Mouse (Mus musculus) neural tube, embryonic 11.5 days (tissue): ENCODE data around the gene Nop2. TPM values are rescaled to one million over a fixed set of nuclear protein-coding genes. Genes with fewer than 3 reads are reported as not detected.

Source experiments
- ATAC-seq: fragments of 200-750 bp; cut with Nextera tagmentation; 2 replicates; pipeline ENCODE4 v1.8.0; 2017; ENCODE audit warnings: moderate number of reproducible peaks, mild to moderate bottlenecking, moderate TSS enrichment, moderate library complexity; ENCODE audit not compliant: insufficient read depth, low FRiP score, low TSS enrichment
- DNase-seq: peaks from one replicate; pipeline ENCODE4 v3.0.0-alpha.2; 2015; ENCODE audit warnings: low spot score
- H3K27ac ChIP-seq: fragments of 300-500 bp; sonication (generic); 2 replicates; pipeline ENCODE4 v1.5.1; 2014; ENCODE audit warnings: low read depth, mild to moderate bottlenecking, low read length
- H3K27me3 ChIP-seq: fragments of 300-500 bp; sonication (generic); 2 replicates; pipeline ENCODE4 v1.6.1; 2014; ENCODE audit warnings: mild to moderate bottlenecking, low read length, mixed read lengths; ENCODE audit not compliant: control insufficient read depth, insufficient read depth
- H3K36me3 ChIP-seq: fragments of 300-500 bp; sonication (generic); 2 replicates; pipeline ENCODE4 v1.6.1; 2014; ENCODE audit warnings: mild to moderate bottlenecking, low read length, moderate library complexity, mixed read lengths; ENCODE audit not compliant: control insufficient read depth, insufficient read depth
- H3K4me1 ChIP-seq: fragments of 300-500 bp; sonication (generic); 2 replicates; pipeline ENCODE4 v1.6.1; 2014; ENCODE audit warnings: low read length, mixed read lengths; ENCODE audit not compliant: control insufficient read depth, insufficient read depth
- H3K4me2 ChIP-seq: fragments of 300-500 bp; sonication (generic); 2 replicates; pipeline ENCODE4 v1.6.1; 2014; ENCODE audit warnings: low read depth, mild to moderate bottlenecking, moderate library complexity
- H3K4me3 ChIP-seq: fragments of 300-500 bp; sonication (generic); 2 replicates; pipeline ENCODE4 v1.5.1; 2014; ENCODE audit warnings: low read depth, low read length
- H3K9ac ChIP-seq: fragments of 300-500 bp; sonication (generic); 2 replicates; pipeline ENCODE4 v1.6.1; 2014; ENCODE audit warnings: mild to moderate bottlenecking, low read length
- H3K9me3 ChIP-seq: fragments of 300-500 bp; sonication (generic); 2 replicates; pipeline ENCODE4 v1.6.1; 2016; ENCODE audit warnings: low read length; ENCODE audit not compliant: control insufficient read depth
- WGBS: fragments of 180-500 bp; shearing (Covaris S2); extraction: QIAGEN DNeasy Blood & Tissue Kit; methylation state at CpG from one replicate; pipeline ENCODE4 v1.1.7; 2014; 5-methylcytosine and 5-hydroxymethylcytosine counted together
- polyA plus RNA-seq: library from polyadenylated mRNA; unstranded; fragments of >200 nt; fragmentation: Nextera tagmentation; extraction: Ambion mirVana; gene quantifications from 2 replicates; pipeline ENCODE4 v1.2.1, GENCODE M21; 2014

The Nop2 gene
- polyA plus RNA-seq, 1 experiment from 2014 or later: 63.4 TPM

GRCm38 (mm10) chr6:125099421-125099971 is 32.2 kb upstream of the Nop2 start:
- 43% methylated on average over 5 of the region's 5 CpGs for WGBS
- H3K9ac ChIP-seq: peak overlapping the region; percentile 37
- ATAC-seq: no peak
- peak overlapping the region; percentile 63 for H3K27ac ChIP-seq
- peaks cover 29% of the 10 kb centered on the region for H3K36me3 ChIP-seq
- H3K4me3 ChIP-seq: peak overlapping the region; percentile 95
- H3K27me3 ChIP-seq: no peaks in the 10 kb centered on the region
- H3K4me2 ChIP-seq: peak overlapping the region; percentile 65
- peaks cover 27% of the 10 kb centered on the region for H3K4me1 ChIP-seq
- DNase-seq: peak; percentile 46
- H3K9me3 ChIP-seq: no peaks in the 10 kb centered on the region

DNA sequence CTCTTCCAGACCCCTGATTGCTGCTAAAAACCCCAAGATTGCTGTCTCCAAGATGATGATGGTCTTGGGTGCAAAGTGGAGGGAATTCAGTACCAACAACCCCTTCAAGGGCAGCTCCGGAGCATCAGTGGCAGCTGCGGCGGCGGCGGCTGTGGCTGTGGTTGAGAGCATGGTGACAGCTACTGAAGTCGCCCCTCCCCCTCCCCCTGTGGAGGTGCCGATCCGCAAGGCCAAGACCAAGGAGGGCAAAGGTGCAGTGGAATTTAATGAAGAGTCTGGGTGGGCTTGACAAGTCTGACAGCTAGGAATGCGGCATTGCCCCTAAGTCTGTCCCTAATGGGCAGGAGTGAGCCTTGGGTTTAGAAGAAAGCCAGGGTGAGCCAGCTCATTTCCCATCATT is 30.3 kb upstream of the Nop2 start:
- no peak for ATAC-seq

GRCm38 (mm10) chr6:125104223-125104622 is 27.5 kb upstream of the Nop2 start:
- H3K9me3 ChIP-seq: no peaks in the 10 kb centered on the region
- 92% methylated on average over 4 of the region's 4 CpGs for WGBS

More for the DNA sequence above, 30.3 kb upstream of the Nop2 start:
- Histone ChIP-seq H3K27ac (no peak overlapping the region), H3K27me3 (no peaks in the 10 kb centered on the region), H3K9ac (no peak overlapping the region), H3K36me3 (peaks cover 42% of the 10 kb centered on the region), H3K9me3 (no peaks in the 10 kb centered on the region), H3K4me2 (no peak overlapping the region), H3K4me1 (peaks cover 27% of the 10 kb centered on the region), H3K4me3 (no peak overlapping the region)
- WGBS: 90% methylated on average over 9 of the region's 9 CpGs
- no peak for DNase-seq

DNA sequence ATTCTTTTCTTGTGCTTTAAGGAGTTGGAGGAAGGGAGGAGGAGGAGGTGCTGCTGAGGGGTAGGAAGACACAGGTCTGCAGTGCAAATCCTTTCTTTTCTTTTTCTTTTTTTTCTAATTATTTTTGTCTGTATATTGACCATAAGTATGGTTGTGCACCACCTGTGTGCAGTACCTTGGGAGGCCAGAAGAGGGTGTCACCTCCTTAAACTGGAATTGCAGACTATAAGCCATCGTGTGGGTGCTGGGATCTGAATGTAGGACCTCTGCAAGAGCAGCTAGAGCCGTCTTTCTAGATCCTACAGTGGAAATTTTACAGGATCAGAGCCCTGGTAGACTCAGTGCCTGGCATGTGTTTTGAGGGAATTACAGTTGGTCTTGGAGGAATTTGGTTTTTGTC is 24.0 kb upstream of the Nop2 start:
- Histone ChIP-seq H3K9ac (no peak overlapping the region), H3K4me2 (no peak overlapping the region), H3K4me1 (no peaks in the 10 kb centered on the region), H3K27ac (no peak overlapping the region), H3K9me3 (no peaks in the 10 kb centered on the region), H3K36me3 (peaks cover 78% of the 10 kb centered on the region), H3K4me3 (no peak overlapping the region), H3K27me3 (no peaks in the 10 kb centered on the region)
- 92% methylated on average over 2 of the region's 2 CpGs for WGBS
- no peak for ATAC-seq
- no peak for DNase-seq

More at GRCm38 (mm10) chr6:125104223-125104622, 27.5 kb upstream of the Nop2 start:
- H3K27me3 ChIP-seq: no peaks in the 10 kb centered on the region
- H3K4me1 ChIP-seq: peaks cover 10% of the 10 kb centered on the region
- H3K4me2 ChIP-seq: no peak overlapping the region
- ATAC-seq (no peak), DNase-seq (no peak)
- no peak overlapping the region for H3K4me3 ChIP-seq
- H3K36me3 ChIP-seq: peaks cover 70% of the 10 kb centered on the region
- no peak overlapping the region for H3K27ac ChIP-seq
- H3K9ac ChIP-seq: no peak overlapping the region

- ATAC-seq (no peak), DNase-seq (no peak)
- WGBS: 86% methylated on average over 14 of the region's 14 CpGs
- Histone ChIP-seq H3K9ac (no peak overlapping the region), H3K4me2 (no peak overlapping the region), H3K4me3 (no peak overlapping the region), H3K36me3 (peaks cover 77% of the 10 kb centered on the region), H3K4me1 (no peaks in the 10 kb centered on the region), H3K27me3 (no peaks in the 10 kb centered on the region), H3K9me3 (no peaks in the 10 kb centered on the region), H3K27ac (no peak overlapping the region)
Observed at GRCm38 (mm10) chr6:125109371-125109770, 22.3 kb upstream of the Nop2 start.

- peak; percentile 45 for DNase-seq
- H3K9ac ChIP-seq: no peak overlapping the region
- 94% methylated on average over 7 of the region's 7 CpGs for WGBS
Observed at GRCm38 (mm10) chr6:125110927-125111326, 20.8 kb upstream of the Nop2 start.

GRCm38 (mm10) chr6:125112553-125112952 is 19.2 kb upstream of the Nop2 start:
- DNase-seq: no peak
- 96% methylated on average over 11 of the region's 11 CpGs for WGBS
- no peaks in the 10 kb centered on the region for H3K4me1 ChIP-seq
- no peak overlapping the region for H3K27ac ChIP-seq
- no peak overlapping the region for H3K9ac ChIP-seq
- H3K9me3 ChIP-seq: no peaks in the 10 kb centered on the region
- H3K36me3 ChIP-seq: peaks cover 60% of the 10 kb centered on the region
- no peak overlapping the region for H3K4me3 ChIP-seq
- no peaks in the 10 kb centered on the region for H3K27me3 ChIP-seq
- no peak for ATAC-seq
- H3K4me2 ChIP-seq: no peak overlapping the region

More at GRCm38 (mm10) chr6:125110927-125111326, 20.8 kb upstream of the Nop2 start:
- H3K4me1 ChIP-seq: no peaks in the 10 kb centered on the region
- H3K36me3 ChIP-seq: peaks cover 66% of the 10 kb centered on the region
- H3K9me3 ChIP-seq: no peaks in the 10 kb centered on the region
- H3K4me2 ChIP-seq: no peak overlapping the region
- H3K27ac ChIP-seq: no peak overlapping the region
- no peak overlapping the region for H3K4me3 ChIP-seq
- no peaks in the 10 kb centered on the region for H3K27me3 ChIP-seq
- no peak for ATAC-seq

- H3K27me3 ChIP-seq: no peaks in the 10 kb centered on the region
- H3K36me3 ChIP-seq: peaks cover 48% of the 10 kb centered on the region
- DNase-seq: no peak
- H3K4me2 ChIP-seq: no peak overlapping the region
- H3K4me1 ChIP-seq: no peaks in the 10 kb centered on the region
- no peak overlapping the region for H3K27ac ChIP-seq
- no peak for ATAC-seq
- H3K4me3 ChIP-seq: no peak overlapping the region
- no peak overlapping the region for H3K9ac ChIP-seq
- H3K9me3 ChIP-seq: no peaks in the 10 kb centered on the region
- 93% methylated on average over 8 of the region's 8 CpGs for WGBS
Observed at GRCm38 (mm10) chr6:125119387-125119786, 12.3 kb upstream of the Nop2 start.

DNA sequence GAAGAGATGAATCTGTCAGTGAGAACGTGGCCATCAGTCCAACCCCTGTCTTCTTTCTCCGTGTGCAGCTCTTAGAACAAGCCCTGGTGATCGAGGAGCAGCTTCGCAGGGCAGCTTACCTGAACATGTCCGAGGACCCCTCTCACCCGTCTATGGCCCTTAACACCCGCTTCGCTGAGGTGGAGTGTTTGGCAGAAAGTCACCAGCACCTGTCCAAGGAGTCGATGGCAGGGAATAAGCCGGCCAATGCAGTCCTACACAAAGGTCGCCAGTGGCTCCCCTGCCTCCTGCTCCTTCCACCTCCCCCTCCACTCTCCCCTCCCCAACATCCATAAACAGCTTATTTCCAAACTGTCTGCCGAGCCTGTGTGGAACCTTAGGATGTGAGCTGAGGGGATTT is 3.0 kb upstream of the Nop2 start:
- Histone ChIP-seq H3K9ac (no peak overlapping the region), H3K27me3 (no peaks in the 10 kb centered on the region)

More for the DNA sequence above, 3.0 kb upstream of the Nop2 start:
- Histone ChIP-seq H3K4me1 (peaks cover 7% of the 10 kb centered on the region), H3K4me3 (no peak overlapping the region), H3K36me3 (peaks cover 32% of the 10 kb centered on the region), H3K4me2 (no peak overlapping the region), H3K9me3 (no peaks in the 10 kb centered on the region), H3K27ac (no peak overlapping the region)
- ATAC-seq (no peak), DNase-seq (no peak)
- 94% methylated on average over 12 of the region's 12 CpGs for WGBS
